Mouse (Mus musculus) midbrain, embryonic 10.5 days (tissue): ENCODE results near the gene Gm12830. TPM values are rescaled to one million over a fixed set of nuclear protein-coding genes. Genes with fewer than 3 reads are reported as not detected.
A peak's percentile ranks its signal among the peaks of the same experiment; 100 is the strongest.

Source experiments
- DNase-seq: peaks from one replicate; pipeline ENCODE4 v3.0.0-alpha.2; 2017; ENCODE audit warnings: low spot score
- H3K27ac ChIP-seq: fragments of 300-500 bp; sonication (generic); replicated peaks from 2 replicates; pipeline ENCODE4 v1.5.1; 2016; ENCODE audit warnings: mild to moderate bottlenecking
- H3K27me3 ChIP-seq: fragments of 300-500 bp; sonication (generic); 2 replicates; pipeline ENCODE4 v1.6.1; 2016; ENCODE audit warnings: low read depth, mild to moderate bottlenecking; ENCODE audit not compliant: poor library complexity, severe bottlenecking
- H3K36me3 ChIP-seq: fragments of 300-500 bp; sonication (generic); 2 replicates; pipeline ENCODE4 v1.6.1; 2016; ENCODE audit warnings: mild to moderate bottlenecking, moderate library complexity
- H3K4me1 ChIP-seq: fragments of 300-500 bp; sonication (generic); 2 replicates; pipeline ENCODE4 v1.6.1; 2016
- H3K4me3 ChIP-seq: fragments of 300-500 bp; sonication (generic); 2 replicates; pipeline ENCODE4 v1.5.1; 2016; ENCODE audit warnings: mild to moderate bottlenecking, moderate library complexity
- H3K9me3 ChIP-seq: fragments of 300-500 bp; sonication (generic); replicated peaks from 2 replicates; pipeline ENCODE4 v1.6.1; 2016; ENCODE audit warnings: mild to moderate bottlenecking
- WGBS: fragments of 180-500 bp; shearing (Covaris S2); methylation state at CpG from one replicate; pipeline ENCODE4 v1.1.7; 2016; 5-methylcytosine and 5-hydroxymethylcytosine counted together
- polyA plus RNA-seq: library from polyadenylated mRNA; unstranded; fragments of >200 nt; fragmentation: Nextera tagmentation; extraction: Ambion mirVana; gene quantifications from 2 replicates; pipeline ENCODE4 v1.2.1, GENCODE M21; 2016

Gm12830 gene
- polyA plus RNA-seq, 1 experiment from 2014 or later, result not detected

DNA sequence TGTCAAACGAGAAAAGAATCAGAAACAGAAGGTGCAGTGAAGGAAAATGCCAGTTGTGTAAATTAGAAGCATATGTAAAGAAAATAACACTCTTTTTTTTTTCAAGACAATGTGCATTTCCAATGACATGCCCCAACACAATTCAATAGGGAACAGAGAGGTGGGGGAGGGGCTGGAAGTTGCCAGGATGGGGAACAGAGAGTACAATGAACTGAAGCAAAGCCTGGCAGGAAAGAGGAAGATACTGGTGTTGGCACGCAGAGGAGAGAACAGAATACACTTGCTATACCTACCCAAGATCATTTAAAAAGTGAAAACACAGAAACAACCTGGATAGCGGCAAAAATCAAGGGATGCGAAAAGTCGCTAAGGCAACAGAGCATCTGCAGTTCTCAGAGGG lies 41.6 kb downstream of the Gm12830 start:
- DNase-seq, result no peak
- 80% methylated on average over 5 of the region's 5 CpGs for WGBS

GRCm38 (mm10) chr4:114869765-114870490 lies 48.4 kb downstream of the Gm12830 start:
- WGBS, result 59% methylated on average over 11 of the region's 11 CpGs
- Histone ChIP-seq H3K27ac (peak overlapping the region; percentile 42; the same call in 1 of the 2 replicates), H3K4me1 (peaks cover 22% of the 10 kb centered on the region), H3K9me3 (no peaks in the 10 kb centered on the region), H3K36me3 (no peaks in the 10 kb centered on the region), H3K27me3 (no peaks in the 10 kb centered on the region), H3K4me3 (no peak overlapping the region)
- no peak for DNase-seq

More for the DNA sequence above, 41.6 kb downstream of the Gm12830 start:
- H3K36me3 ChIP-seq, result no peaks in the 10 kb centered on the region
- H3K27me3 ChIP-seq, result 0 out of 2 replicates have a peak, but pooled peaks cover 10% of the 10 kb centered on the region
- no peaks in the 10 kb centered on the region for H3K9me3 ChIP-seq
- no peak overlapping the region for H3K27ac ChIP-seq
- no peak overlapping the region for H3K4me3 ChIP-seq
- peaks cover 16% of the 10 kb centered on the region for H3K4me1 ChIP-seq

- H3K27me3 ChIP-seq, result peaks cover 10% of the 10 kb centered on the region; the same call in 1 of the 2 replicates
- WGBS, result 18% methylated on average over 8 of the region's 8 CpGs
- H3K36me3 ChIP-seq, result no peaks in the 10 kb centered on the region
- no peak for DNase-seq
- no peaks in the 10 kb centered on the region for H3K9me3 ChIP-seq
- H3K4me3 ChIP-seq, result no peak overlapping the region
- H3K27ac ChIP-seq, result no peak overlapping the region
- H3K4me1 ChIP-seq, result peaks cover 8% of the 10 kb centered on the region
These were observed 55.0 kb downstream of the Gm12830 start for GRCm38 (mm10) chr4:114876441-114876972.

DNA sequence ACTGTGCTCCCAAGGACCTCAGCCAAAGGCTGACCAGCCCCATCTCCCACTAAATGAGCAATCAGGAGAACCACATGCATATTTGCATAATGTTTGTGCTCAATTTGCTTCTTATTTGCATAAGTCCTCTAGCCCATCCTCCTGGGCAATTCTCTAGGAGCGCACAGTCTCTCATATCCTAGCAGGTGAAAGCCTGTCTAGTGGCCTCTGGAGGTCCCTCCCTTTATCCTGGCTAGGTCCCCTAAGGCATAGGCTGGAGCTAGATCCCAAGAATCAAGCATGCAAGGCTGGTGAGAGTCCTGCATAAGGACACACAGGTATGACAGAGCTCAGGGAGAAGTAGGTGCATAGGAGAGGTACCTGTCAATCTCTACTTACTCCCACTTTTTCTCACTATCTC lies 60.7 kb downstream of the Gm12830 start:
- WGBS, result 90% methylated on average over 1 of the region's 1 CpGs
- no peak for DNase-seq
- Histone ChIP-seq H3K4me1 (0 out of 2 replicates have a peak, but pooled peaks cover 3% of the 10 kb centered on the region), H3K4me3 (no peak overlapping the region), H3K9me3 (no peaks in the 10 kb centered on the region), H3K27me3 (peaks cover 12% of the 10 kb centered on the region), H3K36me3 (no peaks in the 10 kb centered on the region), H3K27ac (no peak overlapping the region)

GRCm38 (mm10) chr4:114897853-114898252 lies 76.3 kb downstream of the Gm12830 start:
- H3K27ac ChIP-seq, result no peak overlapping the region
- peaks cover 27% of the 10 kb centered on the region for H3K4me1 ChIP-seq
- H3K36me3 ChIP-seq, result no peaks in the 10 kb centered on the region
- peaks cover 89% of the 10 kb centered on the region for H3K27me3 ChIP-seq
- no peak for DNase-seq
- H3K4me3 ChIP-seq, result no peak overlapping the region
- H3K9me3 ChIP-seq, result no peaks in the 10 kb centered on the region
- 15% methylated on average over 4 of the region's 4 CpGs for WGBS

DNA sequence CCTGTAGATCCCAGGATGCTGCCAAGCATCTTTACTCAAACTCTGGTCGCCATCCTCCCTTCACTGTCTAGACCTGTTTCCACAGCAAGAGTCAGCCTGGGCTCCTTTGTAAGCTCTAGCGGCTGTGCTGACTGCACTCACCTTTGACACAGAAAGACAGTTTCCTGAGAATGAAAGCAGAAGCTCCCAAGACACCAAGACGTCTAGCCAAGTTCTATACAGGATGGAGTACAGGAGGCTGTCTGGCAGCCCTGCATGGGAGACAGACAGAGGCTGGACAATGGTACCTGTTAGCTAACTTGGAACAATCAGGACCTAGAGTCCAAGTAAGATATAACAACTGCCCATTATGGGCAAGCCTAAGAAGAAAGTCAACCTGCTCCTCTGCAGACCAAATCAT lies 78.4 kb downstream of the Gm12830 start:
- Histone ChIP-seq H3K36me3 (no peaks in the 10 kb centered on the region), H3K27ac (no peak overlapping the region), H3K27me3 (peaks cover 98% of the 10 kb centered on the region), H3K9me3 (no peaks in the 10 kb centered on the region), H3K4me1 (peaks cover 39% of the 10 kb centered on the region), H3K4me3 (no peak overlapping the region)
- WGBS, result 6% methylated on average over 3 of the region's 3 CpGs
- no peak for DNase-seq

DNA sequence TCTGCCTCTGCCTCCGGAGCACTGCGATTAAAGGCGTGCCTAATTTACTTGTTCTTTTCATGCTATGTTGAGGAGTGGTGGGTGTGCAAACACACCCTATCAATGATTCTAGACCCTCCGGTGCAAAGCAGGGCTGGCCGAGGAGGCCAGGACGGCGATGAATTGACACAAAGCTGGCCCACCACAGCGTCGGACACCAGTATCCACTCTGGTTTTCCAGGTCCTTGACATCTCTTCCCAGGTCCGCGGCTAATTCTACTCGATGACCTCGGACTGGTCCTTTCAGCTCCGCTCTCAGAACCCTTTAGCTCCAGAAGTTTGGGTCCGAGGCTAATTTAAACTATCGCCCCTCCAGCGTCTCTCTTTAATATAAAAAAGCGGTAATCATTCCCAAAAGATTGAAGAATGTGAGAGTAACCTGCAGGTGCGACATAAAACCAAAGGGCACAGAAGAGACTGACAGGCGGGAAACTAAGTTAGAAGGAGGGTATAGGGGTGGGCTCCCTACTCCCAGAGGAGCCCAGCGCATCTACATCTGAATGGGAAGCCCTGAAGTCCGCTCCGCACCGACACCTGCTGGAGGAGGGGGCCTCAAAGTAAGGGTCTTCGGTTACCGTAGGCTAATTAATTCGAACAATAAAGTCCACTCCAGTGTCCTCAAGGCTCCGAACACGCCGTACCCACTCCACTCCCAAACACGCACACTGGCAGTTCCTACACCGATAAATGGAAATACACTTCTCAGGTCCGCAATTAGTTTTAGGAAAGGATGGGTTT lies 79.5 kb downstream of the Gm12830 start:
- peak; percentile 39 for DNase-seq
- Histone ChIP-seq H3K4me1 (peaks cover 39% of the 10 kb centered on the region), H3K36me3 (no peaks in the 10 kb centered on the region), H3K4me3 (peak overlapping the region; percentile 52), H3K9me3 (no peaks in the 10 kb centered on the region), H3K27ac (no peak overlapping the region), H3K27me3 (peaks cover 100% of the 10 kb centered on the region)
- WGBS, result under 1% methylated on average over 33 of the region's 33 CpGs

DNA sequence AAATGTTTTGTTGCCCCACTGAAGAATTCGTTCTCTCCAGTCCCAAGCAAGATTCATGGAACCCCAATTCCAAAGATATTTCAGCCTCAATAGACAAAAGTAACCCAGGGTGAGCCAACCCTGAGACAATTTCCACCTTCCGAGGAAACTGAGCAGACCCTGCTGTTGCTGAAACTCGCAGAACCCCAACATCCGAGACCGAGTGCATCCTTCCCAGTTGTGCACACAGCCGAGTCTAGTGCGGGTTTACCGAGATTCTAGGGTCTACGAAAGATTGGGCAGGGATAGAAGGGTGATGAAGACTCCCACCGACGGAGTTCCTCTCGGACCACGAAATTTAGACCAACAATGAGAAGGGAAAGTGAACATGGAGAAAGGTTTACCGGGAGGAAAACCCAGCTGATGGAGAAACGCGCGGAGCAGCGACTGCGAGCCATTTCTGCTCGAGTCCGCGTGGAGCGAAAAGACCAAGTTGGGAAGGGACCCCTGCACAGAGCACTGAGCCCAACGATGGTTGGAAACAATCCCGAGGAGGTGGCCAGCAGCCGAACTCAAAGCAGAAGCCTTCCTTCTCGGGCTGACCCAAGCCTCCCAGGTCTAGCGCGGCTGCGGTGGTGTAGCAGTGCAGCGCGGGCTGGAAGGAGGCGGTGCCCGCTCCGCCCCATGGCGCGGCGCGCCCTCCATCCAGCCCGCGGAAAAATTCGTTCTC lies 80.3 kb downstream of the Gm12830 start:
- no peaks in the 10 kb centered on the region for H3K9me3 ChIP-seq
- H3K36me3 ChIP-seq, result no peaks in the 10 kb centered on the region
- H3K4me1 ChIP-seq, result peaks cover 39% of the 10 kb centered on the region
- H3K4me3 ChIP-seq, result peak overlapping the region; percentile 52
- peaks cover 100% of the 10 kb centered on the region for H3K27me3 ChIP-seq
- DNase-seq, result peak; percentile 66
- under 1% methylated on average over 42 of the region's 42 CpGs for WGBS
- H3K27ac ChIP-seq, result peak overlapping the region; percentile 59

DNA sequence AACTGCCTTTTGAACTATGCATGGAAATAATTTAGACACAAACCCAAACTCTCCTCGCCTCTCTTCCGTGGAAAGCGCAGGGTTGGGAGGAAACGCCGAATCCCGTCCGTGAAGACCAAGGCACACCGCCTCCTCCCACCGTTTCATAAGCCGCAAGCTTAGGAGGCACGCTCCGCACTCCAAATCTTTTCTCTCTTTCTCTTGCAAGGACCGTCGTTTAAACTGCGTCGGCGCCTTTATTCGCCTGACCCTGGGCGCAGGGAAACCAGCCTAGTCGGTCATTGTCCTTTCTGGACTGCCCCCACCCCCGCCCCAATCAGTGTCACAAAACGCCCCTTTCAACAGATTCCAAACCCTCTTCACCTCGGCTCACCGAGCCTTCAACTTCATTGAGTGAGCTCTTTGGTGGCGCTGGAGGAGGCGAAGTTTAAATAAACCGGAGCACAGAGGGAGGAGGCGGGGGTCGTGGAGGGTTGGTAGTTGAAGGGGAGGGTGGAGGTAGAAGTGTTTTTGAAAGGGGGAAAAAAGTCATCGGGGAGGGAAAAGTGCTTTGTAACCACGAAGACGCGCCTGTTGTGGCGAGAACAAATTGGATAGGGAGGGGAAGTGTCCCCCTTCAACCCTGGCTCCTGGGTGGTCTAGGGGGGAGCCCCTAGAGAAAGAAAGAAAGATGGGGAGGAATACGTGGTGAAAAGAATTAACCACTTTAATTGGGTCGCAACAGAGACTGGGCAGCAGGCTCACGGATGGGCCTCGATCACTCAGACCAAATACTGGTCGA lies 81.3 kb downstream of the Gm12830 start:
- H3K27ac ChIP-seq, result peak overlapping the region; percentile 59
- WGBS, result under 1% methylated on average over 39 of the region's 39 CpGs
- H3K9me3 ChIP-seq, result no peaks in the 10 kb centered on the region
- peak; percentile 82 for DNase-seq
- no peaks in the 10 kb centered on the region for H3K36me3 ChIP-seq
- peaks cover 100% of the 10 kb centered on the region for H3K27me3 ChIP-seq
- peaks cover 49% of the 10 kb centered on the region for H3K4me1 ChIP-seq
- peak overlapping the region; percentile 52 for H3K4me3 ChIP-seq

GRCm38 (mm10) chr4:114903422-114903782 lies 81.9 kb downstream of the Gm12830 start:
- DNase-seq, result no peak
- peak overlapping the region; percentile 52 for H3K4me3 ChIP-seq
- peaks cover 100% of the 10 kb centered on the region for H3K27me3 ChIP-seq
- no peaks in the 10 kb centered on the region for H3K9me3 ChIP-seq
- 0% methylated on average over 11 of the region's 11 CpGs for WGBS
- no peak overlapping the region for H3K27ac ChIP-seq
- no peaks in the 10 kb centered on the region for H3K36me3 ChIP-seq
- peaks cover 55% of the 10 kb centered on the region for H3K4me1 ChIP-seq

DNA sequence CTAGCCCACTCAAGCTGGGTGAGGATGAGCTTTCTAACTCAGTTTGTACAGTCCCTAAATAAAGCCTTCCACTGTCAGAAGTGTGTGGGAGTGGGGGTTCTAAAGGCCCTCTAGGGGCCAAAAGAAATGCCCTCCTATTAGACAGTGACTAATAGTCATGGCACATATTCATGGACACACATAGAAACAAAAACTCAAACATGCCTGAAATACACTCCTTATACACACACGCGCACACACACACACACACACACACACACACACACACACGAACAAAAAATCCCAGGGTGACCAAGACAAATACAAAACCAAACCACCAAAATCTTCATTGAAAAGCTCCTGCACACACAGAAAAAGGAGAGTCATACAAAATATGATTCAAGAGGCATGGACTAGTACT lies 84.0 kb downstream of the Gm12830 start:
- H3K27ac ChIP-seq, result no peak overlapping the region
- H3K4me3 ChIP-seq, result peak overlapping the region; percentile 62
- 37% methylated on average over 3 of the region's 3 CpGs for WGBS
- H3K9me3 ChIP-seq, result no peaks in the 10 kb centered on the region
- no peak for DNase-seq
- H3K4me1 ChIP-seq, result peaks cover 67% of the 10 kb centered on the region
- no peaks in the 10 kb centered on the region for H3K36me3 ChIP-seq
- H3K27me3 ChIP-seq, result peaks cover 100% of the 10 kb centered on the region
